Mouse (Mus musculus): ENCODE measurements around the gene 1700020A23Rik. TPM values are rescaled to one million over a fixed set of nuclear protein-coding genes. Genes with fewer than 3 reads are reported as not detected.

Gene 1700020A23Rik
- total and polyA plus RNA-seq, 2 experiments from 2014 or later = 0.93 TPM; not detected in 1

DNA sequence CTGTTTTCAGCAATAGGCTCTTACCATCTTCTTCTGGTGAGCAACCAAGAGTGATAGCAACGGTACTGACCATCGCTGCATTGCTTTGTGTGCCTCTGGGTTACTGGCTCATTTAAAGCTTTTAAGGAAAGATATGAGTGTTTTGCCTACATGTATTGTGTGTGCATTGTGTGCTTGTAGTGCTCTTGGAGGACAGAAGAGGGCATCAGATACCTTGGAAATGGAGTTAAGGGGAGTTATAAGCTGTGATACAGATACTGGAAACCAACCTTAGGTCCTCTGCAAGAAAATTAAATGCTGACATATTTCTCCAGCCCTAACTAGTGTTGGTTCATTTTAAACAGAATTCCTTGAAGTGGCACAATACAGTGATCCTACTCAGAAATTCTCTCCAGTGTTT lies 16.3 kb upstream of the 1700020A23Rik start:
- no peak overlapping the region for H3K4me3 ChIP-seq (ENCODE audit: low read depth, low read length)
- no peaks in the 10 kb centered on the region for H3K9me3 ChIP-seq (ENCODE audit: low read length)
- no peak overlapping the region for H3K9ac ChIP-seq (replicated peaks; ENCODE audit: low read length, poor library complexity, severe bottlenecking)
- H3K27ac ChIP-seq (ENCODE audit: low read depth, low read length) = no peak overlapping the region
- TF ChIP-seq CTCF (IDR thresholded peaks at IDR 0.05) = peak; percentile 54
- WGBS = 87% methylated on average over 2 of the region's 2 CpGs
- peaks cover 12% of the 10 kb centered on the region; the same call in 1 of the 2 replicates for H3K36me3 ChIP-seq (ENCODE audit: insufficient read depth, low read length)
- H3K27me3 ChIP-seq (ENCODE audit: insufficient read depth, low read length) = no peaks in the 10 kb centered on the region
- H3K4me1 ChIP-seq (ENCODE audit: insufficient read depth, low read length) = no peaks in the 10 kb centered on the region
- H3K4me2 ChIP-seq (ENCODE audit: low read depth, low read length, poor library complexity, severe bottlenecking) = no peak overlapping the region
- DNase-seq (ENCODE audit: low spot score) = peak; percentile 5
- no peak for ATAC-seq (ENCODE audit: low FRiP score)

- H3K4me2 ChIP-seq (ENCODE audit: low read depth, low read length, poor library complexity, severe bottlenecking) = no peak overlapping the region
- WGBS = 90% methylated on average over 11 of the region's 11 CpGs
- no peak for DNase-seq (ENCODE audit: low spot score)
- ATAC-seq (ENCODE audit: low FRiP score) = no peak
- H3K36me3 ChIP-seq (ENCODE audit: insufficient read depth, low read length) = peaks cover 12% of the 10 kb centered on the region; the same call in 1 of the 2 replicates
- H3K27ac ChIP-seq (ENCODE audit: low read depth, low read length) = no peak overlapping the region
- H3K27me3 ChIP-seq (ENCODE audit: insufficient read depth, low read length) = no peaks in the 10 kb centered on the region; the same call in 1 of the 2 replicates
- H3K9ac ChIP-seq (replicated peaks; ENCODE audit: low read length, poor library complexity, severe bottlenecking) = no peak overlapping the region
- no peak for TF ChIP-seq CTCF (IDR thresholded peaks at IDR 0.05)
- no peak overlapping the region for H3K4me3 ChIP-seq (ENCODE audit: low read depth, low read length)
- H3K9me3 ChIP-seq (ENCODE audit: low read length) = no peaks in the 10 kb centered on the region
- no peaks in the 10 kb centered on the region for H3K4me1 ChIP-seq (ENCODE audit: insufficient read depth, low read length)
These were observed 13.9 kb upstream of the 1700020A23Rik start for GRCm38 (mm10) chr2:130390993-130391625.

DNA sequence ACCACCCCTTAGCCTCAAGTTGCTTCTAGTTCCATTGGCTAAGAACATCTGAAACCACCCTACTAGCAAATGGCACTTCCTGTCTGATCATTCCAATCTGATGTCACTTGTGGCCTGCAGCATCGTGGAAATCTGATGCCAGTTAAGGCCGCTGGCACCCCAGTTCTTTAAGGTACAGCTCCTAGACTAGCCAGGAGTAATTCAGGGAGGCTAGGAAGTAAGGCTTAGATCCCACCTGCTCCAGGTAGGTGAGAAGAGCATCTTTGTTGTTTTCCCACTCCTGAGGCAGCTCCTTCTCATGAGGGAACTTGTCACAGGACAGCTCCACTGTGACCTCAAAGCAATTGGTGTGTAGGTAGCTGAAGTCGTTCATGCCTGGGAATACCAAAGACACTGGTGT lies 12.2 kb upstream of the 1700020A23Rik start:
- no peak for ATAC-seq (ENCODE audit: low FRiP score)
- no peak for TF ChIP-seq CTCF (IDR thresholded peaks at IDR 0.05)
- Histone ChIP-seq H3K4me2 (ENCODE audit: low read depth, low read length, poor library complexity, severe bottlenecking) (no peak overlapping the region), H3K9me3 (ENCODE audit: low read length) (no peaks in the 10 kb centered on the region), H3K27ac (ENCODE audit: low read depth, low read length) (no peak overlapping the region), H3K36me3 (ENCODE audit: insufficient read depth, low read length) (peaks cover 12% of the 10 kb centered on the region; the same call in 1 of the 2 replicates), H3K4me3 (ENCODE audit: low read depth, low read length) (no peak overlapping the region), H3K9ac (replicated peaks; ENCODE audit: low read length, poor library complexity, severe bottlenecking) (no peak overlapping the region), H3K4me1 (ENCODE audit: insufficient read depth, low read length) (0 out of 2 replicates have a peak, but pooled peaks cover 8% of the 10 kb centered on the region), H3K27me3 (ENCODE audit: insufficient read depth, low read length) (no peaks in the 10 kb centered on the region; the same call in 1 of the 2 replicates)
- WGBS = 89% methylated on average over 3 of the region's 3 CpGs
- DNase-seq (ENCODE audit: low spot score) = no peak

DNA sequence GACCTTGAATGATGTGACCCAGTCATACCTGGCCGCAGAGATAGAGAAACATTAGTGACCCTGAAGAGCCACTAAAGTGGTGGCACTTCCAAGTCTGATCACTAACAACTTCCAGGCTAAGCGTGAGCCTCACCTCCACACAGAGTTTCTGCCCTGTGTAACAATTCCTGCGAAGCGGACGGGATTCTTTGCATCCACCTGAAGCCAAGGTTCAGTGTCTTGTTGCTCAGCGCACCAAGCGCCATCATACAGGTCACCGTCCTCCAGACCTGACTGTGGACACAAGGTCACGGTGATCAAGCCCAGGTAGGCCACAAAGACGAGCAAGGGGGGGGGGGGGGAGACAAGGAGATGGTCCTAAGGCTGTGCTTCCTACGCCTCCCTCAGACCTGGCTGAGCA lies 9.4 kb upstream of the 1700020A23Rik start:
- ATAC-seq (ENCODE audit: low FRiP score) = no peak
- WGBS = 95% methylated on average over 11 of the region's 11 CpGs
- H3K4me1 ChIP-seq (ENCODE audit: insufficient read depth, low read length) = 0 out of 2 replicates have a peak, but pooled peaks cover 8% of the 10 kb centered on the region

DNA sequence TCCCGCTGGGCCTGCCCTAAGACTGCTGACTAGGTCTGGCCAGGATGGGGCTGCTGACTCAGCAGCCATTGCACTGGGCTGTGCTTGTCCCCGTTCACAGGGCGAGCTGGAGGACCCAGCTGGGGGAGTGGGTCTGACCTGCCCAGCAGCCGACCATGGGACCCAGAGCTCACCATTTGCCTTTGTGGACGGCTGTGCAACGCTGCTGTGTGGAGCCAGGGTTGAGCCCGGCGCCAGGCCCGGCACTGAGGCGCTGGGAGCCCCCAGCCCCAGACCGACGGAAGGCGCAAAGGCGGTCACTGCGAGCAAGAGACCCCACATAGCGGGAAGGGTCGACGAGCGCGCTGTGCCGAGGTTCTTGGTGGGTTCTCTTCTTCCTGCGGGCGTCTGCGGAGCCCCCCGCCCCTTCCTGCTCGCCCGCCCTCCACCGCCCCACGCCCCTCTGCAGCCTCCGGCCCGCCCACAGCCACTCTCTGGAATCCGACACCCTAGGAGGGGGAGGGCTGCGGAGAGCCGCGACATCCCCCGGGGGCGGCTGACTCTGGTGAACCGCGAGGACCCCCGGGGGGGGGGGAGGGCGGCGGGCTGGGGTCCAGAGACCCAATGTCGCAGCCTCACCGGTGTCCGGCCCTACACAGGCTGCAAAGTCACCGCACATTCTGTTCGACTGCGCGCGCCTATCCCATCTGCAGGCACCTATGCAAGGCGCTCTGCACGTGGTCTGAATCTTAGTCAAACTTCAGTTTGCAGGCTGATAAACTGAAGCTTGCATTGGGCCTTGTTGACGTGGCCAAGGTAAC lies 7.7 kb upstream of the 1700020A23Rik start, which contains the start of gene Cpxm1:
Cpxm1 (minus strand) TSS at position 389 of the 800 bp plus-strand sequence.
- Histone ChIP-seq H3K27me3 (ENCODE audit: insufficient read depth, low read length) (no peaks in the 10 kb centered on the region; the same call in none of the 2 replicates), H3K27ac (ENCODE audit: low read depth, low read length) (0 out of 2 replicates have a peak within 1 kb of the TSS, but pooled peaks have one; percentile 18), H3K36me3 (ENCODE audit: insufficient read depth, low read length) (peaks cover 11% of the 10 kb centered on the region; the same call in 1 of the 2 replicates), H3K9me3 (ENCODE audit: low read length) (no peaks in the 10 kb centered on the region), H3K9ac (replicated peaks; ENCODE audit: low read length, poor library complexity, severe bottlenecking) (peak within 1 kb of the TSS; percentile 62), H3K4me1 (ENCODE audit: insufficient read depth, low read length) (0 out of 2 replicates have a peak, but pooled peaks cover 8% of the 10 kb centered on the region), H3K4me3 (ENCODE audit: low read depth, low read length) (peak within 1 kb of the TSS; percentile 49), H3K4me2 (ENCODE audit: low read depth, low read length, poor library complexity, severe bottlenecking) (peak within 1 kb of the TSS; percentile 92)
- WGBS = 1% methylated on average over 40 of the region's 53 CpGs
- ATAC-seq (ENCODE audit: low FRiP score) (peak; percentile 71; the same call in 1 of the 2 replicates), DNase-seq (ENCODE audit: low spot score) (peak; percentile 33)
- no peak for TF ChIP-seq CTCF (IDR thresholded peaks at IDR 0.05)

More for the DNA sequence above, 9.4 kb upstream of the 1700020A23Rik start:
- Histone ChIP-seq H3K27me3 (ENCODE audit: insufficient read depth, low read length) (no peaks in the 10 kb centered on the region; the same call in none of the 2 replicates), H3K4me3 (ENCODE audit: low read depth, low read length) (no peak overlapping the region), H3K4me2 (ENCODE audit: low read depth, low read length, poor library complexity, severe bottlenecking) (no peak overlapping the region), H3K9me3 (ENCODE audit: low read length) (no peaks in the 10 kb centered on the region), H3K27ac (ENCODE audit: low read depth, low read length) (no peak overlapping the region), H3K36me3 (ENCODE audit: insufficient read depth, low read length) (peaks cover 12% of the 10 kb centered on the region; the same call in 1 of the 2 replicates), H3K9ac (replicated peaks; ENCODE audit: low read length, poor library complexity, severe bottlenecking) (no peak overlapping the region)
- DNase-seq (ENCODE audit: low spot score) = no peak
- TF ChIP-seq CTCF (IDR thresholded peaks at IDR 0.05) = no peak
